Mouse (Mus musculus) ES-E14 (cell line): ENCODE results near the gene Eefsec. TPM values are rescaled to one million over a fixed set of nuclear protein-coding genes. Genes with fewer than 3 reads are reported as not detected.

Source experiments
- DNase-seq: peaks from one replicate; pipeline ENCODE4 v3.0.0-alpha.2; 2013; ENCODE audit warnings: low read depth, low spot score
- H3K27ac ChIP-seq: 2 replicates; pipeline ENCODE4 v1.5.1; 2012; ENCODE audit warnings: low read depth, mild to moderate bottlenecking, low read length, moderate library complexity, mixed read lengths; ENCODE audit not compliant: poor library complexity, insufficient read depth, severe bottlenecking
- H3K36me3 ChIP-seq: 2 replicates; pipeline ENCODE4 v1.6.1; 2012; ENCODE audit warnings: mild to moderate bottlenecking, low read length, moderate library complexity, mixed read lengths; ENCODE audit not compliant: control insufficient read depth, poor library complexity, insufficient read depth, severe bottlenecking
- H3K4me1 ChIP-seq, 2 experiments: fragments of 150-350 bp in 1 of 2; sonication (generic) in 1 of 2; 2 replicates each; pipeline ENCODE4 v1.6.1; 2012; ENCODE audit warnings: low read length in 2 of 2, mild to moderate bottlenecking in 1 of 2, mixed read lengths in 1 of 2; ENCODE audit not compliant: control insufficient read depth in 2 of 2, insufficient read depth in 2 of 2, poor library complexity in 1 of 2
- H3K4me3 ChIP-seq, 2 experiments: fragments of 150-350 bp in 1 of 2; sonication (generic) in 1 of 2; 2 replicates each; pipeline ENCODE4 v1.5.1; 2012; ENCODE audit warnings: low read length in 2 of 2, low read depth in 1 of 2, mild to moderate bottlenecking in 1 of 2, mixed read lengths in 1 of 2; ENCODE audit not compliant: insufficient read depth in 1 of 2, poor library complexity in 1 of 2, severe bottlenecking in 1 of 2
- H3K9ac ChIP-seq: 2 replicates; pipeline ENCODE4 v1.6.1; 2012; ENCODE audit warnings: low read depth, mild to moderate bottlenecking, low read length, mixed read lengths; ENCODE audit not compliant: poor library complexity, insufficient read depth, severe bottlenecking
- H3K9me3 ChIP-seq: fragments of 150-350 bp; sonication (generic); 2 replicates; pipeline ENCODE4 v1.6.1; 2012; ENCODE audit warnings: low read depth, mild to moderate bottlenecking, low read length; ENCODE audit not compliant: control insufficient read depth, insufficient read depth
- CHD2 ChIP-seq: IDR thresholded peaks from 2 replicates; pipeline ENCODE4 v1.6.1; 2014; ENCODE audit warnings: mild to moderate bottlenecking, low read depth, low read length, inconsistent platforms
- HCFC1 ChIP-seq: IDR thresholded peaks from 2 replicates; pipeline ENCODE4 v1.6.1; 2012; ENCODE audit warnings: low read length, inconsistent platforms, borderline replicate concordance; ENCODE audit not compliant: insufficient read depth
- MAFK ChIP-seq: IDR thresholded peaks from 2 replicates; pipeline ENCODE4 v1.6.1; 2014; ENCODE audit warnings: mild to moderate bottlenecking, low read depth, low read length, inconsistent platforms; ENCODE audit not compliant: insufficient read depth
- ZC3H11A ChIP-seq: IDR thresholded peaks from 2 replicates; pipeline ENCODE4 v1.6.1; 2012; ENCODE audit warnings: low read depth, mild to moderate bottlenecking, inconsistent platforms, low read length, borderline replicate concordance
- ZNF384 ChIP-seq: IDR thresholded peaks from 2 replicates; pipeline ENCODE4 v1.6.1; 2012; ENCODE audit warnings: low read depth, low read length, inconsistent platforms
- in situ Hi-C, 2 experiments: fragments of 600-800 bp; cut with MboI; formaldehyde crosslinking; loops; one replicate each; pipeline ENCODE4 v1.15.1; 2025; ENCODE audit warnings: low sequenced_read_pairs in 2 of 2, inconsistent platforms in 1 of 2; ENCODE audit not compliant: unreplicated experiment in 2 of 2
- total RNA-seq: library from RNA; depleted of rRNA; stranded (reverse); fragments of 300-350 nt; gene quantifications from 2 replicates; pipeline ENCODE4 v1.2.3, GENCODE M21; 2012

Eefsec gene
- total RNA-seq, 1 experiment = 26.2 TPM

GRCm38 (mm10) chr6:88447454-88447853 is 1.1 kb upstream of the Eefsec start:
- in situ Hi-C loops = no loop called here
- TF ChIP-seq HCFC1 = no peak
- TF ChIP-seq CHD2 = no peak
- TF ChIP-seq MAFK = no peak
- TF ChIP-seq ZNF384 = no peak
- Histone ChIP-seq H3K36me3 (no peaks in the 10 kb centered on the region; the same call in 1 of the 2 replicates), H3K4me1 (peaks cover 6 to 11% of the 10 kb centered on the region in 2 experiments), H3K27ac (no peak overlapping the region), H3K9me3 (no peaks in the 10 kb centered on the region), H3K9ac (no peak overlapping the region), H3K4me3 (no peak overlapping the region)
- peak; percentile 31 for DNase-seq

DNA sequence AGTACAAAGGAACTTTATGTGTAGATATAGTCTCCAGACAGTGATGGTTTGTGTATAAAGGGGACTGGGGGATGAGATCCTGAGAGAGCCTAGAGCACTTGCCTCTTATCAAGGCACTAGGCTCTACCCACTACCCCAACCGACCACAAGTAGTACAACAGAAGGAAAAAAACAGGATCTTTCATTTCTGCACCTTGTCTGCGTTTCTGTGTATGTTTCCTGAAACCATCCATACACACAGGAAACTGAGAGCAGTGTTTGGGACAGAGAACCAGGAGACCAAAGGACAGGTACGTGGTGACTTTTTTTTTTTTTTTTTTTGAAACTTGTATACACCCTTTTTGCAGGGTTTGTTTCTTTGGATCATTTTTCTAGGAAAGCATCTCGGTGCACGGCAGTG is 678 bp downstream of the Eefsec start:
- Histone ChIP-seq H3K4me1 (peaks cover 6 to 11% of the 10 kb centered on the region in 2 experiments), H3K36me3 (no peaks in the 10 kb centered on the region; the same call in 1 of the 2 replicates), H3K9me3 (no peaks in the 10 kb centered on the region), H3K9ac (peak overlapping the region; percentile 90), H3K4me3 (peak overlapping the region; percentile 87 to 95), H3K27ac (no peak overlapping the region)
- DNase-seq = peak; percentile 4
- TF ChIP-seq CHD2 = no peak
- TF ChIP-seq ZNF384 = peak; percentile 61
- TF ChIP-seq ZC3H11A = no peak
- no peak for TF ChIP-seq HCFC1
- TF ChIP-seq MAFK = no peak
- in situ Hi-C loops = no loop called here

DNA sequence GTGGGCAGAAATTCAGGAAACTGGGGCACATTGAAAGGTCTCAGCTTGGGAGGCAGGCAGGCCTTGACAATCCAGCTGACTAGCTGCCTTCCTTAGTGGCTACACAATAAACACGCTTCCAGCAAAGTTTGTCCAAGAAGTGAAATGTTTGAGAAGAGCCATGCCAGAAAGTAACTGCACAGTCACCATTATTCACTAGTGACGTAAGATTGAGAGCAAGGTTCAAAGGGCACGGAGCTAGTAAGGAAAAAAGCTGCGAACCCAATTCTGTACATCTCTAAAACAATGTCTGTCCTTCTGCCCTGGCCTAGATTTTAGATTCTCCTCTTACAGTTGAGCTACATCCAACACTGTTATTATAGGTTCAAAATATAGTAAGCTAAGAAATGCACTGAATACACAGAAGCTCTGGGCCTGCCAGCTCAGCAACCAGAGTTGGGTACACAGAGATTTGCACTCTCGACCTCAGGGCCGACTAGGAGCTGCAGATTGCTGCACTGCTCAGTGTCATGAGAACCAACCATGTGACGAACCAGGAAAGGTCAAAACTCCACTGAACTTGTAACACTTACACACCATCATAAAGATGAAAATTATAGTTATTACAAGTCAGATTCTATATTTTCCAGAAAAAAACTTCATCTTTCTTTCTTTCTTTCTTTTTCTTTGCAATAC is 2.1 kb downstream of the Eefsec start:
- TF ChIP-seq HCFC1 (no peak), ZC3H11A (no peak), CHD2 (no peak), ZNF384 (no peak), MAFK (no peak)
- no peak overlapping the region for H3K9ac ChIP-seq
- H3K27ac ChIP-seq = no peak overlapping the region
- no peaks in the 10 kb centered on the region; the same call in 1 of the 2 replicates for H3K36me3 ChIP-seq
- H3K4me3 ChIP-seq = no peak overlapping the region
- no peak for DNase-seq
- in situ Hi-C loops = no loop called here
- no peaks in the 10 kb centered on the region for H3K9me3 ChIP-seq
- peaks cover 6 to 11% of the 10 kb centered on the region in 2 experiments for H3K4me1 ChIP-seq

DNA sequence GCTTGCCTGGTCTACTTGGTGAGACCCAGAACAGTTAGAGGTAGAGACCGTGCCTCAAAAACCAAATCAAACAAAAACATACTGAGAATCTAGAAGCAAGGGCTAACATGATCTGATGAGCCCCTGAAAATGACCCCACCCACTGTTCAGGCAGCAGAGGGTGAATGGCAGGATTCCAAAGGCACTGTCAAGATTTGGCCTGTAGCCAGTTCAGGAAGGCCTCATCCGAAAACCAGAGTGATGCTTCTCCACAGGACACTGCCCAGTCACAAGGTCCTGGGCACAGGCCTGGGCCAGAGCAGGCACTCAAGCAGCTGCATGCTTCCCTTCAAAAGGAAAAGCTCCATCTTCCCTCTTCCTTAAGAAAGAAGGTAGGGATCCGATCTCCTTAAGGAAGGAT is 2.9 kb downstream of the Eefsec start:
- TF ChIP-seq ZNF384 (no peak), CHD2 (no peak), HCFC1 (no peak), MAFK (no peak), ZC3H11A (no peak)
- in situ Hi-C loops = no loop called here
- peaks cover 6 to 10% of the 10 kb centered on the region in 2 experiments for H3K4me1 ChIP-seq
- DNase-seq = no peak
- H3K9ac ChIP-seq = 0 out of 2 replicates have a peak overlapping the region, but pooled peaks have one; percentile 16
- no peak overlapping the region for H3K27ac ChIP-seq
- H3K9me3 ChIP-seq = no peaks in the 10 kb centered on the region
- no peak overlapping the region for H3K4me3 ChIP-seq
- no peaks in the 10 kb centered on the region; the same call in 1 of the 2 replicates for H3K36me3 ChIP-seq
